Mouse (Mus musculus) forebrain, embryonic 12.5 days (tissue): ENCODE measurements around the gene Map3k12. TPM values are rescaled to one million over a fixed set of nuclear protein-coding genes. Genes with fewer than 3 reads are reported as not detected.
A peak's percentile ranks its signal among the peaks of the same experiment; 100 is the strongest.

Experiments
- ATAC-seq: fragments of 200-750 bp; cut with Nextera tagmentation; 2 replicates; pipeline ENCODE4 v1.8.0; 2017; ENCODE audit warnings: moderate TSS enrichment; ENCODE audit not compliant: low FRiP score
- H3K27ac ChIP-seq: fragments of 300-500 bp; sonication (generic); 2 replicates; pipeline ENCODE4 v1.5.1; 2016; ENCODE audit warnings: mild to moderate bottlenecking
- H3K27me3 ChIP-seq: fragments of 300-500 bp; sonication (generic); 2 replicates; pipeline ENCODE4 v1.6.1; 2016; ENCODE audit warnings: mild to moderate bottlenecking
- H3K36me3 ChIP-seq: fragments of 300-500 bp; sonication (generic); replicated peaks from 2 replicates; pipeline ENCODE4 v1.6.1; 2016; ENCODE audit warnings: mild to moderate bottlenecking
- H3K4me1 ChIP-seq: fragments of 300-500 bp; sonication (generic); 2 replicates; pipeline ENCODE4 v1.6.1; 2016
- H3K4me2 ChIP-seq: fragments of 300-500 bp; sonication (generic); 2 replicates; pipeline ENCODE4 v1.6.1; 2016; ENCODE audit warnings: mild to moderate bottlenecking, moderate library complexity
- H3K4me3 ChIP-seq: fragments of 300-500 bp; sonication (generic); replicated peaks from 2 replicates; pipeline ENCODE4 v1.5.1; 2016; ENCODE audit warnings: mild to moderate bottlenecking
- H3K9ac ChIP-seq: fragments of 300-500 bp; sonication (generic); 2 replicates; pipeline ENCODE4 v1.6.1; 2016; ENCODE audit warnings: mild to moderate bottlenecking
- H3K9me3 ChIP-seq: fragments of 300-500 bp; sonication (generic); 2 replicates; pipeline ENCODE4 v1.6.1; 2016
- WGBS: fragments of 180-500 bp; shearing (Covaris S2); methylation state at CpG from one replicate; pipeline ENCODE4 v1.1.7; 2016; 5-methylcytosine and 5-hydroxymethylcytosine counted together
- polyA plus RNA-seq: library from polyadenylated mRNA; unstranded; fragments of >200 nt; fragmentation: Nextera tagmentation; extraction: Ambion mirVana; gene quantifications from 2 replicates; pipeline ENCODE4 v1.2.1, GENCODE M21; 2016

Gene Map3k12
- polyA plus RNA-seq, 1 experiment from 2014 or later: 40.1 TPM

GRCm38 (mm10) chr15:102532106-102532900 is 15.4 kb upstream of the Map3k12 start:
- no peak overlapping the region for H3K4me2 ChIP-seq
- no peak overlapping the region for H3K27ac ChIP-seq
- no peak for ATAC-seq
- 93% methylated on average over 3 of the region's 3 CpGs for WGBS
- H3K9ac ChIP-seq: no peak overlapping the region
- H3K9me3 ChIP-seq: no peaks in the 10 kb centered on the region
- H3K27me3 ChIP-seq: no peaks in the 10 kb centered on the region
- H3K4me3 ChIP-seq: no peak overlapping the region
- H3K4me1 ChIP-seq: no peaks in the 10 kb centered on the region
- peaks cover 73% of the 10 kb centered on the region for H3K36me3 ChIP-seq

GRCm38 (mm10) chr15:102531586-102531985 is 14.7 kb upstream of the Map3k12 start:
- no peak for ATAC-seq
- Histone ChIP-seq H3K27me3 (no peaks in the 10 kb centered on the region), H3K4me2 (no peak overlapping the region), H3K36me3 (peaks cover 68% of the 10 kb centered on the region), H3K9me3 (no peaks in the 10 kb centered on the region), H3K4me3 (no peak overlapping the region), H3K27ac (no peak overlapping the region), H3K9ac (no peak overlapping the region), H3K4me1 (no peaks in the 10 kb centered on the region)
- 90% methylated on average over 4 of the region's 4 CpGs for WGBS

GRCm38 (mm10) chr15:102530566-102530965 is 13.7 kb upstream of the Map3k12 start:
- no peaks in the 10 kb centered on the region for H3K27me3 ChIP-seq
- no peak overlapping the region for H3K9ac ChIP-seq
- peaks cover 59% of the 10 kb centered on the region for H3K36me3 ChIP-seq
- 85% methylated on average over 4 of the region's 4 CpGs for WGBS
- no peak overlapping the region for H3K4me3 ChIP-seq
- no peak overlapping the region for H3K4me2 ChIP-seq
- H3K4me1 ChIP-seq: no peaks in the 10 kb centered on the region
- ATAC-seq: no peak
- H3K27ac ChIP-seq: no peak overlapping the region
- H3K9me3 ChIP-seq: no peaks in the 10 kb centered on the region

- no peak for ATAC-seq
- no peaks in the 10 kb centered on the region for H3K9me3 ChIP-seq
- no peak overlapping the region for H3K27ac ChIP-seq
- no peaks in the 10 kb centered on the region for H3K4me1 ChIP-seq
- no peaks in the 10 kb centered on the region for H3K27me3 ChIP-seq
- no peak overlapping the region for H3K4me3 ChIP-seq
- no peak overlapping the region for H3K4me2 ChIP-seq
- H3K9ac ChIP-seq: no peak overlapping the region
- 100% methylated on average over 1 of the region's 1 CpGs for WGBS
- H3K36me3 ChIP-seq: peaks cover 56% of the 10 kb centered on the region
These were observed 11.5 kb upstream of the Map3k12 start for GRCm38 (mm10) chr15:102528396-102528795.

- Histone ChIP-seq H3K9ac (no peak overlapping the region), H3K36me3 (peaks cover 53% of the 10 kb centered on the region), H3K4me2 (no peak overlapping the region), H3K27ac (no peak overlapping the region), H3K27me3 (no peaks in the 10 kb centered on the region), H3K9me3 (no peaks in the 10 kb centered on the region), H3K4me3 (no peak overlapping the region), H3K4me1 (no peaks in the 10 kb centered on the region)
- WGBS: 70% methylated on average over 3 of the region's 3 CpGs
- no peak for ATAC-seq
These were observed 11.1 kb upstream of the Map3k12 start for GRCm38 (mm10) chr15:102527936-102528335.

GRCm38 (mm10) chr15:102526111-102527002 is 9.5 kb upstream of the Map3k12 start:
- peaks cover 60% of the 10 kb centered on the region for H3K36me3 ChIP-seq
- 89% methylated on average over 6 of the region's 6 CpGs for WGBS
- H3K4me1 ChIP-seq: no peaks in the 10 kb centered on the region
- no peak overlapping the region for H3K4me3 ChIP-seq
- no peaks in the 10 kb centered on the region for H3K9me3 ChIP-seq
- no peak for ATAC-seq
- no peaks in the 10 kb centered on the region for H3K27me3 ChIP-seq
- no peak overlapping the region for H3K27ac ChIP-seq
- H3K9ac ChIP-seq: no peak overlapping the region
- H3K4me2 ChIP-seq: no peak overlapping the region

- WGBS: 2% methylated on average over 3 of the region's 3 CpGs
These were observed 8.1 kb upstream of the Map3k12 start, which contains the start of gene Npff for GRCm38 (mm10) chr15:102524892-102525485. Gene Npff (minus strand): TSS chr15:102524942.

GRCm38 (mm10) chr15:102521480-102521879 is 4.6 kb upstream of the Map3k12 start:
- no peak for ATAC-seq
- Histone ChIP-seq H3K4me2 (no peak overlapping the region), H3K27ac (0 out of 2 replicates have a peak overlapping the region, but pooled peaks have one; percentile 19), H3K4me3 (no peak overlapping the region), H3K4me1 (peaks cover 21% of the 10 kb centered on the region), H3K27me3 (no peaks in the 10 kb centered on the region), H3K9ac (no peak overlapping the region), H3K9me3 (no peaks in the 10 kb centered on the region), H3K36me3 (peaks cover 37% of the 10 kb centered on the region)
- 78% methylated on average over 4 of the region's 4 CpGs for WGBS

More at GRCm38 (mm10) chr15:102524892-102525485, 8.1 kb upstream of the Map3k12 start, which contains the start of gene Npff:
- peaks cover 2% of the 10 kb centered on the region; the same call in 1 of the 2 replicates for H3K4me1 ChIP-seq
- H3K9ac ChIP-seq: no peak within 1 kb of the TSS
- no peak within 1 kb of the TSS for H3K4me2 ChIP-seq
- no peaks in the 10 kb centered on the region for H3K27me3 ChIP-seq
- peaks cover 62% of the 10 kb centered on the region for H3K36me3 ChIP-seq
- no peak within 1 kb of the TSS for H3K27ac ChIP-seq
- no peaks in the 10 kb centered on the region for H3K9me3 ChIP-seq
- no peak within 1 kb of the TSS for H3K4me3 ChIP-seq
- peak; percentile 32; the same call in 1 of the 2 replicates for ATAC-seq

GRCm38 (mm10) chr15:102520416-102520815 is 3.6 kb upstream of the Map3k12 start:
- no peaks in the 10 kb centered on the region for H3K27me3 ChIP-seq
- peak overlapping the region; percentile 12; the same call in 1 of the 2 replicates for H3K9ac ChIP-seq
- no peak overlapping the region for H3K4me3 ChIP-seq
- peaks cover 37% of the 10 kb centered on the region for H3K36me3 ChIP-seq
- H3K4me2 ChIP-seq: no peak overlapping the region
- H3K9me3 ChIP-seq: no peaks in the 10 kb centered on the region
- H3K27ac ChIP-seq: no peak overlapping the region
- H3K4me1 ChIP-seq: peaks cover 30% of the 10 kb centered on the region
- WGBS: 94% methylated on average over 4 of the region's 4 CpGs
- ATAC-seq: no peak

- peak overlapping the region; percentile 72 for H3K4me3 ChIP-seq
- H3K4me2 ChIP-seq: peak overlapping the region; percentile 64
- H3K9me3 ChIP-seq: no peaks in the 10 kb centered on the region
- peaks cover 39% of the 10 kb centered on the region for H3K4me1 ChIP-seq
- no peaks in the 10 kb centered on the region for H3K27me3 ChIP-seq
- peaks cover 37% of the 10 kb centered on the region for H3K36me3 ChIP-seq
- peak overlapping the region; percentile 80 for H3K9ac ChIP-seq
- H3K27ac ChIP-seq: peak overlapping the region; percentile 99
- no peak for ATAC-seq
- WGBS: 75% methylated on average over 17 of the region's 17 CpGs
These were observed 2.6 kb upstream of the Map3k12 start for GRCm38 (mm10) chr15:102519211-102520141.

GRCm38 (mm10) chr15:102518859-102519201 is 2.0 kb upstream of the Map3k12 start:
- WGBS: 21% methylated on average over 9 of the region's 9 CpGs

More at GRCm38 (mm10) chr15:102518859-102519201, 2.0 kb upstream of the Map3k12 start:
- no peak for ATAC-seq
- H3K27me3 ChIP-seq: no peaks in the 10 kb centered on the region
- H3K4me1 ChIP-seq: peaks cover 45% of the 10 kb centered on the region
- peak overlapping the region; percentile 80 for H3K9ac ChIP-seq
- H3K4me2 ChIP-seq: peak overlapping the region; percentile 64
- no peaks in the 10 kb centered on the region for H3K9me3 ChIP-seq
- H3K4me3 ChIP-seq: peak overlapping the region; percentile 72
- peaks cover 31% of the 10 kb centered on the region for H3K36me3 ChIP-seq
- peak overlapping the region; percentile 99 for H3K27ac ChIP-seq
